Mouse (Mus musculus) left cerebral cortex, postnatal 25 days (tissue): ENCODE data around the gene Flnb. TPM values are rescaled to one million over a fixed set of nuclear protein-coding genes. Genes with fewer than 3 reads are reported as not detected.

Source experiments
- DNase-seq, 2 experiments: peaks; one replicate each; pipeline ENCODE4 v3.0.0; 2022; ENCODE audit warnings: low spot score in 2 of 2, mixed read lengths in 1 of 2
- intact Hi-C: fragments of 180-260 bp; cut with DNase I; formaldehyde crosslinking; loops from one replicate; pipeline ENCODE4 v1.15.1; 2025
- total RNA-seq, 2 experiments: library from RNA; stranded (reverse); gene quantifications; 2 replicates each; pipeline ENCODE4 v1.2.3; 2021

The Flnb gene
- total RNA-seq = 10 to 100 TPM; 30.6 to 44.1 TPM

GRCm38 (mm10) chr14:7817770-7818462, at the start of gene Flnb:
Gene Flnb (plus strand): TSS chr14:7817957.
- peak; percentile 96 to 98 for DNase-seq
- intact Hi-C loops = loop anchor here (1.0 to 2.0 kb wide), 6 partner anchors 37 to 179 kb away; no protein-coding TSS in a partner anchor

GRCm38 (mm10) chr14:7773714-7774389, 43.9 kb upstream of the Flnb start:
- peak; percentile 42 to 61 for DNase-seq
- intact Hi-C loops = no loop called here

DNA sequence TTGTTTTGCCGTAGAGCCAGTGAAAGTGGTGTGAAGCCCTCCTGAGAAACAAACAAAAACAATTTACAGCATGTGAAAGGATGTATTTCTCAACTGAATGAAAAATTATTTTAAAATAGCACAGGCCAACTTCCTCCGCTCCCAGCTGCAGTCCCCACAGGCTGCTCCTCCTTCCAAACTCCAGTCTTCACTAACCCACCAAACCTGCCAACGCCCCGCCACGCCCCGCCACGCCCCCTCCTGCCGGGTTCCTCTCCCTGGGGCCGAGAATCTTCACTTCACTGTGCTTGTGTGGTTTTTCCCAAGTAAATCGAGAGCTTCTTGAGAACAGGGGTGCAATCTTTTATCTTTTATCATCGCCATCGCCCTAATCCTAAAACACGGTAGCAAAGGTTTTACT, 31.7 kb upstream of the Flnb start:
- intact Hi-C loops = no loop called here
- no peak for DNase-seq

DNA sequence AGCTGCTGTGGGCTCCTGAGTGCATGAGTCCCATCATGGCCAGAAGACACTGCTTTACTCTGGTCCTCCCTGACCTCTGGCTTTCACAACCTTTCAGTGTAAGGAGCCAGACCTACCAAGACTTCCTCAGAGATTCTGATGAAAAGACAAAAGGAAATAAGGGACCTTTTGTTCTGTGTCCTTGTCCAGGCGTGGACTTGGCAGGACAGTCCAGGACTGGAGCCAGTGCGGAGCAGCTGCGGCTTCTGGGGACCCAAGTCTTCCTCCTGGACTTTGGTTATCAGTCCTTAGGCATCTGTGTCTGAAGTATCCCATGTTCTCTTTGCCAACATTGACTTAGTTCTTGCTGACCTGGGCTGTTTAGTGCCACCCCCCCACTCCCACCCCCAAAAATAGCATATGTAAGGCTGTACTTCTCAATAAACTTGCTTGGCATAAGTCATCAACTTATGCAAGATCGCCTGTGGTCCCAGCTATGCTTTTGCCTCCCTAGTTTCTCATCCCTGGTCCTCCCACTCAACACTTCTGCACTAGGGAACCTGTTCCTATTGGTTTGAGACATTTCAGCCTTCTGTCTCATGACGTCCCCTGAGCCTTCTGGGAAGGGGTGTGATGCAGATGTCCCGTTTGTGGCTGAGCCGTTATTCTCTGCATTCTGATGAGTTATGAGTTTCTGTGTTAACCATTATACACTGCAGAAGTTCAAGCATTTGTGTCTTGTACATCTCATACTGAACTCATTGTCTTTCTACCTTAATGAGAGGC, 28.3 kb upstream of the Flnb start:
- peak in 1 of 2 experiments; percentile 79 for DNase-seq
- intact Hi-C loops = loop anchor here (2.0 kb wide), 1 partner anchor 19 kb away; no protein-coding TSS in a partner anchor

GRCm38 (mm10) chr14:7791061-7791531, 26.7 kb upstream of the Flnb start:
- intact Hi-C loops = loop anchor here (2.0 kb wide), 1 partner anchor 20 kb away; no protein-coding TSS in a partner anchor
- no peak for DNase-seq

- DNase-seq = peak in 1 of 2 experiments; percentile 58
- intact Hi-C loops = loop anchor here (2.0 kb wide), 1 partner anchor 21 kb away; no protein-coding TSS in a partner anchor
Measured at GRCm38 (mm10) chr14:7791532-7792159, 26.1 kb upstream of the Flnb start, which contains the start of gene Gm26661. Gene Gm26661 (plus strand): TSS chr14:7791587.

GRCm38 (mm10) chr14:7795961-7796360, 21.8 kb upstream of the Flnb start:
- intact Hi-C loops = no loop called here
- no peak for DNase-seq

DNA sequence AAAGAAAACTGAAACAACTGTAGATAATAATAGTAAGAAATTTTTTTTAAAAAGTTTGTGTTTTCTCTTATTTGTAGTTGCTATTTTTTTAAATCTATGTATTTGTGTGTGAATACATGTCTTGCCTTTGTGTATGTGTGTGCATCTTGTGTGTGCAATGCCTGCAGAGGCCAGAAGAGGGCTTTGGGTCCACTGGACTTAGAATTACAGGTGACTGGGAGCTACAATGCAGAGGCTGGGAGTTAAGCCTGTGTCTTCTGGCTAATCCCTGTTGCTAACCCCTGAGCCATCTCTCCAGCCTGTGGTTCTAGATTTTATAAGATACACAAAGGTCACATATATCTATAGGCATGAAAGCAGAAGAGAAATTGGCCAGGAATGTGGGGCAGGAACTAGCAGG, 17.1 kb upstream of the Flnb start:
- intact Hi-C loops = no loop called here
- no peak for DNase-seq

- intact Hi-C loops = no loop called here
- peak; percentile 47 to 64 for DNase-seq
Measured at GRCm38 (mm10) chr14:7801831-7802230, 15.9 kb upstream of the Flnb start.

GRCm38 (mm10) chr14:7803874-7804557, 13.7 kb upstream of the Flnb start:
- DNase-seq = no peak
- intact Hi-C loops = no loop called here

- DNase-seq = no peak
- intact Hi-C loops = no loop called here
Measured at GRCm38 (mm10) chr14:7804558-7804905, 13.2 kb upstream of the Flnb start.

DNA sequence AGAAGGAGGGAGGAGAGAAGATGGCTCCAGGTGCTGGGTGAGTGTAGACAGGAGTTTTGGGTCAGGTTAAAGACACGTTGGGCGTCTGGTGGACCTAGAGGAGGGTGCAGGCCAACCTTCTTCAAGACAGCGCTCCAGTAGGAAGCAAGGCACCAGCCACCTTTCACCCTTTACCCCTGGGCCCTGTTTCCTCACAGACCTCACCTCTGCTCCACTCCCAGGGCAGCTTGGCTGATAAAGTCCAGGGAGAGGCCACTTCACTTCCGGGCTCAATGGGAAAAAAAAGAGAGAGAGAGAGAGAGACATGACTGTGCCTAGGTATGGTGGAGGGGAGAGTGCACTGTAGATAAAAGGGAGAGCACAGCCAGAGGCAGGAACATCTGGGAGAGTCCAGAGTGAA, 10.0 kb upstream of the Flnb start:
- DNase-seq = no peak
- intact Hi-C loops = no loop called here

- intact Hi-C loops = no loop called here
- DNase-seq = no peak
Measured at GRCm38 (mm10) chr14:7808501-7808981, 9.2 kb upstream of the Flnb start.

- DNase-seq = no peak
- intact Hi-C loops = no loop called here
Measured at GRCm38 (mm10) chr14:7809043-7809955, 8.5 kb upstream of the Flnb start.

- DNase-seq = no peak
- intact Hi-C loops = loop anchor here (2.0 kb wide), 5 partner anchors 36 to 126 kb away; no protein-coding TSS in a partner anchor
Measured at GRCm38 (mm10) chr14:7818463-7819121, 835 bp downstream of the Flnb start.

DNA sequence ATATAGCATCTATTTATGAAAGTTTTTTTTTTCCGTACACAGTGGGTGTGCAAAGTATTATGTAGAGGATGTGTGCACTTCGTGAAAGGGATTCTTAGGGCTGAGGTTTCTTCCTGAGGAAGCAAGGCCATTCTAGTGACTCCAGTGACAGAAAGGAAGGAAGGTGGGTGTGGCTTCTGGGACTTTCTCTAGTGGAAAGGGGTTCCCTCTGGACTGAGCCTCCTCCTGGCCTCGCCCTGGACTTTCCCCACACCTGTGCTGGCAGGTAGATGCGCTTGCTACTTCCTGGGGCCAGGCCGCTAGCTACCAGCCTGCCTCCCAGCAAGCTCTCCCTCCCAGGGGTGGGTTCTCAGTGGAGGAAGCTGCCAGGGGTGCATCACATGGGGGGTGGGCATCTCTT, 1.7 kb downstream of the Flnb start:
- intact Hi-C loops = loop anchor here (2.0 kb wide), 5 partner anchors 35 to 125 kb away; no protein-coding TSS in a partner anchor

GRCm38 (mm10) chr14:7821341-7821740, 3.6 kb downstream of the Flnb start:
- intact Hi-C loops = no loop called here

More for the DNA sequence above, 1.7 kb downstream of the Flnb start:
- no peak for DNase-seq

More at GRCm38 (mm10) chr14:7821341-7821740, 3.6 kb downstream of the Flnb start:
- no peak for DNase-seq
